Mouse (Mus musculus) c-Kit-negative CD71-positive TER-119-positive erythroid progenitor cells, embryonic 14.5 days (primary cell): ENCODE measurements around the gene Nup188.

Experiments used
- DNase-seq: peaks from one replicate; pipeline ENCODE4 v3.0.0-alpha.2; 2013; ENCODE audit warnings: low read depth, low spot score

Gene Nup188

GRCm38 (mm10) chr2:30349196-30349595 is 63.0 kb downstream of the Nup188 start:
- DNase-seq, result no peak

- no peak for DNase-seq
These were observed 65.0 kb downstream of the Nup188 start for GRCm38 (mm10) chr2:30351149-30351548.

- no peak for DNase-seq
These were observed 69.7 kb downstream of the Nup188 start for GRCm38 (mm10) chr2:30355861-30356260.

GRCm38 (mm10) chr2:30356266-30356665 is 70.1 kb downstream of the Nup188 start:
- no peak for DNase-seq

GRCm38 (mm10) chr2:30356906-30357305 is 70.7 kb downstream of the Nup188 start:
- DNase-seq, result no peak

- DNase-seq, result no peak
These were observed 71.6 kb downstream of the Nup188 start for GRCm38 (mm10) chr2:30357552-30358510.

- DNase-seq, result peak; percentile 66
These were observed 72.6 kb downstream of the Nup188 start, which contains the start of gene Sh3glb2 for GRCm38 (mm10) chr2:30358533-30359531. Sh3glb2 (minus strand) TSS chr2:30359337.

GRCm38 (mm10) chr2:30360626-30361025 is 74.4 kb downstream of the Nup188 start:
- no peak for DNase-seq

- DNase-seq, result no peak
These were observed 76.7 kb downstream of the Nup188 start for GRCm38 (mm10) chr2:30362865-30363264.

GRCm38 (mm10) chr2:30363773-30364650 is 77.8 kb downstream of the Nup188 start, which contains the start of gene Miga2:
Miga2 (plus strand) TSS chr2:30364233.
- peak; percentile 97 for DNase-seq

GRCm38 (mm10) chr2:30365281-30366069 is 79.3 kb downstream of the Nup188 start:
- DNase-seq, result no peak

- DNase-seq, result no peak
These were observed 80.0 kb downstream of the Nup188 start for GRCm38 (mm10) chr2:30366203-30366602.

GRCm38 (mm10) chr2:30371544-30371943 is 85.3 kb downstream of the Nup188 start:
- DNase-seq, result no peak

GRCm38 (mm10) chr2:30372726-30373125 is 86.5 kb downstream of the Nup188 start:
- no peak for DNase-seq

GRCm38 (mm10) chr2:30375893-30376292 is 89.7 kb downstream of the Nup188 start:
- DNase-seq, result no peak

GRCm38 (mm10) chr2:30377721-30378120 is 91.5 kb downstream of the Nup188 start:
- DNase-seq, result no peak

- DNase-seq, result no peak
These were observed 93.1 kb downstream of the Nup188 start for GRCm38 (mm10) chr2:30379307-30379706.

GRCm38 (mm10) chr2:30380564-30381376 is 94.6 kb downstream of the Nup188 start:
- DNase-seq, result no peak

GRCm38 (mm10) chr2:30381377-30381725 is 95.2 kb downstream of the Nup188 start:
- no peak for DNase-seq
